Mouse (Mus musculus) embryonic fibroblast, embryonic 13.5 days (primary cell): Measurements from ENCODE around the gene Polk.

ENCODE experiments used
- CTCF ChIP-seq: IDR thresholded peaks from 2 replicates; pipeline ENCODE4 v1.5.1; 2011; ENCODE audit warnings: mild to moderate bottlenecking, control low read depth, low read length, moderate library complexity, borderline replicate concordance; ENCODE audit not compliant: insufficient read depth
- POLR2A ChIP-seq: IDR thresholded peaks from 2 replicates; pipeline ENCODE4 v1.6.1; 2011; ENCODE audit warnings: low read depth, mild to moderate bottlenecking, control low read depth, low read length, moderate library complexity

DNA sequence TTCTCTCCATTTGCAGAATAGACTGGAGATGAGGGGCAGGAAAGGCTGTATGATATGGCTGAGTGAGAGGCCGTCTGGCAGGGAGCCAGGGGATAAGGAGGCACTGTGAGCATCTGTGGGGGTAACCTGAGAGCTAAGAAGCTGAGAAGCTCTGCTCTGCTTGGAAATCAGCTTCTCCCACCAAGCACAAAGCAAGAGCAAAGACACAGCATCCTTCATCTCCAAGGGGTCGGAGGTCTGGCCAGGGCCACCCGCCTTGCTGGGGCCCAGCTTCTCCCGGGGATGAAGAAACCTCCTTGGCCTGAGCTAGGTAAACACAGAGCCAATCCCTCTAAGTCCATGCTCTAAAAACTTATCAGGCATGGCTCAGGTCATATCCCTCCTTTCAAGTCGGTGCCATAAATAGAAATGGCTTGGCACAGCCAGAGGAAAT is 107.5 kb downstream of the Polk start:
- TF ChIP-seq CTCF (no peak), POLR2A (no peak)
